Mouse (Mus musculus) kidney, embryonic 15.5 days (tissue): ENCODE data around the gene Rnf182. TPM values are rescaled to one million over a fixed set of nuclear protein-coding genes. Genes with fewer than 3 reads are reported as not detected.

Experiments
- ATAC-seq: fragments of 200-750 bp; cut with Nextera tagmentation; replicated peaks from 2 replicates; pipeline ENCODE4 v1.8.0; 2017; ENCODE audit warnings: moderate TSS enrichment; ENCODE audit not compliant: low FRiP score
- H3K27ac ChIP-seq: fragments of 300-500 bp; sonication (generic); 2 replicates; pipeline ENCODE4 v1.5.1; 2015; ENCODE audit warnings: mild to moderate bottlenecking, inconsistent platforms
- H3K27me3 ChIP-seq: fragments of 300-500 bp; sonication (generic); 2 replicates; pipeline ENCODE4 v1.6.1; 2015; ENCODE audit warnings: inconsistent platforms
- H3K36me3 ChIP-seq: fragments of 300-500 bp; sonication (generic); 2 replicates; pipeline ENCODE4 v1.6.1; 2015; ENCODE audit warnings: inconsistent platforms
- H3K4me1 ChIP-seq: fragments of 300-500 bp; sonication (generic); 2 replicates; pipeline ENCODE4 v1.6.1; 2015; ENCODE audit warnings: inconsistent platforms
- H3K4me2 ChIP-seq: fragments of 300-500 bp; sonication (generic); 2 replicates; pipeline ENCODE4 v1.6.1; 2015; ENCODE audit warnings: moderate library complexity, mild to moderate bottlenecking, inconsistent platforms
- H3K4me3 ChIP-seq: fragments of 300-500 bp; sonication (generic); replicated peaks from 2 replicates; pipeline ENCODE4 v1.5.1; 2015; ENCODE audit warnings: mild to moderate bottlenecking, inconsistent platforms
- H3K9ac ChIP-seq: fragments of 300-500 bp; sonication (generic); 2 replicates; pipeline ENCODE4 v1.6.1; 2015; ENCODE audit warnings: mild to moderate bottlenecking, inconsistent platforms
- H3K9me3 ChIP-seq: fragments of 300-500 bp; sonication (generic); replicated peaks from 2 replicates; pipeline ENCODE4 v1.6.1; 2016; ENCODE audit warnings: inconsistent platforms
- WGBS: fragments of 180-500 bp; shearing (Covaris S2); methylation state at CpG from one replicate; pipeline ENCODE4 v1.1.7; 2015; ENCODE audit warnings: mixed read lengths; 5-methylcytosine and 5-hydroxymethylcytosine counted together
- polyA plus RNA-seq: library from polyadenylated mRNA; unstranded; fragments of >200 nt; fragmentation: Nextera tagmentation; extraction: Ambion mirVana; gene quantifications from 2 replicates; pipeline ENCODE4 v1.2.1, GENCODE M21; 2015

The Rnf182 gene
- 1.3 and 2.3 TPM in 2 replicates for polyA plus RNA-seq

- Histone ChIP-seq H3K27ac (peak within 1 kb of the TSS; percentile 33), H3K9ac (peak within 1 kb of the TSS; percentile 61), H3K4me3 (peak within 1 kb of the TSS; percentile 68), H3K36me3 (no peaks in the 10 kb centered on the region), H3K4me2 (peak within 1 kb of the TSS; percentile 93), H3K27me3 (peaks cover 25% of the 10 kb centered on the region), H3K9me3 (no peaks in the 10 kb centered on the region), H3K4me1 (peaks cover 15% of the 10 kb centered on the region)
- WGBS: under 1% methylated on average over 49 of the region's 58 CpGs
- peak; percentile 94 for ATAC-seq
Measured at GRCm38 (mm10) chr13:43615577-43616254, at the start of gene Rnf182. Gene Rnf182 (plus strand): TSS chr13:43615710.

GRCm38 (mm10) chr13:43566184-43566583 lies 49.3 kb upstream of the Rnf182 start:
- Histone ChIP-seq H3K27ac (no peak overlapping the region), H3K9ac (no peak overlapping the region), H3K36me3 (no peaks in the 10 kb centered on the region), H3K4me3 (no peak overlapping the region), H3K27me3 (no peaks in the 10 kb centered on the region), H3K4me2 (no peak overlapping the region), H3K4me1 (peaks cover 2% of the 10 kb centered on the region), H3K9me3 (no peaks in the 10 kb centered on the region)
- WGBS: 91% methylated on average over 8 of the region's 8 CpGs
- ATAC-seq: no peak

- ATAC-seq: no peak
- Histone ChIP-seq H3K9me3 (no peaks in the 10 kb centered on the region), H3K27me3 (no peaks in the 10 kb centered on the region), H3K36me3 (no peaks in the 10 kb centered on the region), H3K4me3 (no peak overlapping the region), H3K4me1 (no peaks in the 10 kb centered on the region), H3K4me2 (no peak overlapping the region), H3K27ac (no peak overlapping the region), H3K9ac (no peak overlapping the region)
- WGBS: 65% methylated on average over 25 of the region's 25 CpGs
Measured at GRCm38 (mm10) chr13:43567141-43567891, 48.2 kb upstream of the Rnf182 start.

- Histone ChIP-seq H3K9ac (no peak overlapping the region), H3K4me1 (no peaks in the 10 kb centered on the region), H3K4me2 (no peak overlapping the region), H3K27me3 (no peaks in the 10 kb centered on the region), H3K9me3 (no peaks in the 10 kb centered on the region), H3K36me3 (no peaks in the 10 kb centered on the region), H3K27ac (no peak overlapping the region), H3K4me3 (no peak overlapping the region)
- 74% methylated on average over 2 of the region's 2 CpGs for whole genome bisulfite sequencing
- ATAC-seq: no peak
Measured at GRCm38 (mm10) chr13:43573979-43574378, 41.5 kb upstream of the Rnf182 start.

GRCm38 (mm10) chr13:43575431-43575830 lies 40.1 kb upstream of the Rnf182 start:
- no peak overlapping the region for H3K27ac ChIP-seq
- no peak for ATAC-seq
- H3K4me1 ChIP-seq: peaks cover 4% of the 10 kb centered on the region
- no peak overlapping the region for H3K4me3 ChIP-seq
- WGBS: 95% methylated on average over 5 of the region's 5 CpGs
- H3K4me2 ChIP-seq: no peak overlapping the region
- H3K9ac ChIP-seq: no peak overlapping the region
- no peaks in the 10 kb centered on the region for H3K9me3 ChIP-seq
- no peaks in the 10 kb centered on the region for H3K27me3 ChIP-seq
- no peaks in the 10 kb centered on the region for H3K36me3 ChIP-seq

GRCm38 (mm10) chr13:43577254-43577653 lies 38.3 kb upstream of the Rnf182 start:
- Histone ChIP-seq H3K36me3 (no peaks in the 10 kb centered on the region), H3K9me3 (no peaks in the 10 kb centered on the region), H3K4me1 (peaks cover 4% of the 10 kb centered on the region), H3K4me2 (no peak overlapping the region), H3K27ac (no peak overlapping the region), H3K4me3 (no peak overlapping the region), H3K9ac (no peak overlapping the region), H3K27me3 (no peaks in the 10 kb centered on the region)
- no peak for ATAC-seq
- 74% methylated on average over 5 of the region's 5 CpGs for WGBS

GRCm38 (mm10) chr13:43577766-43578165 lies 37.7 kb upstream of the Rnf182 start:
- Histone ChIP-seq H3K9ac (no peak overlapping the region), H3K27me3 (no peaks in the 10 kb centered on the region), H3K9me3 (no peaks in the 10 kb centered on the region), H3K4me3 (no peak overlapping the region), H3K4me2 (no peak overlapping the region), H3K4me1 (peaks cover 4% of the 10 kb centered on the region), H3K27ac (no peak overlapping the region), H3K36me3 (no peaks in the 10 kb centered on the region)
- 90% methylated on average over 12 of the region's 12 CpGs for WGBS
- no peak for ATAC-seq

- 24% methylated on average over 18 of the region's 18 CpGs for WGBS
- Histone ChIP-seq H3K4me1 (peaks cover 7% of the 10 kb centered on the region), H3K9ac (no peak overlapping the region), H3K36me3 (no peaks in the 10 kb centered on the region), H3K27ac (no peak overlapping the region), H3K9me3 (no peaks in the 10 kb centered on the region), H3K4me2 (peak overlapping the region; percentile 32; the same call in 1 of the 2 replicates), H3K4me3 (no peak overlapping the region), H3K27me3 (no peaks in the 10 kb centered on the region)
- ATAC-seq: no peak
Measured at GRCm38 (mm10) chr13:43579740-43580139, 35.8 kb upstream of the Rnf182 start.

GRCm38 (mm10) chr13:43580661-43581060 lies 34.8 kb upstream of the Rnf182 start:
- H3K4me1 ChIP-seq: peaks cover 7% of the 10 kb centered on the region
- no peak for ATAC-seq
- no peaks in the 10 kb centered on the region for H3K36me3 ChIP-seq
- no peaks in the 10 kb centered on the region for H3K9me3 ChIP-seq
- no peak overlapping the region for H3K4me2 ChIP-seq
- no peak overlapping the region for H3K9ac ChIP-seq
- 92% methylated on average over 5 of the region's 5 CpGs for WGBS
- H3K4me3 ChIP-seq: no peak overlapping the region
- H3K27me3 ChIP-seq: no peaks in the 10 kb centered on the region
- H3K27ac ChIP-seq: no peak overlapping the region

GRCm38 (mm10) chr13:43582961-43583360 lies 32.5 kb upstream of the Rnf182 start:
- no peaks in the 10 kb centered on the region for H3K36me3 ChIP-seq
- H3K27me3 ChIP-seq: no peaks in the 10 kb centered on the region
- no peaks in the 10 kb centered on the region for H3K9me3 ChIP-seq
- H3K4me2 ChIP-seq: peak overlapping the region; percentile 45
- H3K27ac ChIP-seq: no peak overlapping the region
- 50% methylated on average over 16 of the region's 16 CpGs for WGBS
- H3K9ac ChIP-seq: no peak overlapping the region
- peaks cover 7% of the 10 kb centered on the region for H3K4me1 ChIP-seq
- peak overlapping the region; percentile 11; the same call in 1 of the 2 replicates for H3K4me3 ChIP-seq
- ATAC-seq: no peak

- no peak for ATAC-seq
Measured at GRCm38 (mm10) chr13:43583504-43583903, 32.0 kb upstream of the Rnf182 start.

GRCm38 (mm10) chr13:43585335-43585734 lies 30.2 kb upstream of the Rnf182 start:
- Histone ChIP-seq H3K9ac (no peak overlapping the region), H3K4me1 (0 out of 2 replicates have a peak, but pooled peaks cover 3% of the 10 kb centered on the region), H3K27ac (no peak overlapping the region), H3K9me3 (no peaks in the 10 kb centered on the region), H3K4me3 (no peak overlapping the region), H3K4me2 (no peak overlapping the region), H3K27me3 (no peaks in the 10 kb centered on the region), H3K36me3 (no peaks in the 10 kb centered on the region)
- 71% methylated on average over 2 of the region's 2 CpGs for WGBS
- ATAC-seq: no peak

More at GRCm38 (mm10) chr13:43583504-43583903, 32.0 kb upstream of the Rnf182 start:
- H3K36me3 ChIP-seq: no peaks in the 10 kb centered on the region
- H3K4me1 ChIP-seq: peaks cover 7% of the 10 kb centered on the region
- no peaks in the 10 kb centered on the region for H3K9me3 ChIP-seq
- no peak overlapping the region for H3K27ac ChIP-seq
- no peak overlapping the region for H3K4me3 ChIP-seq
- H3K9ac ChIP-seq: no peak overlapping the region
- H3K4me2 ChIP-seq: no peak overlapping the region
- H3K27me3 ChIP-seq: no peaks in the 10 kb centered on the region
- 57% methylated on average over 8 of the region's 8 CpGs for WGBS
